Comparison of ENCODE assay signal across 25 mouse cellular contexts in the genomic region with DNA sequence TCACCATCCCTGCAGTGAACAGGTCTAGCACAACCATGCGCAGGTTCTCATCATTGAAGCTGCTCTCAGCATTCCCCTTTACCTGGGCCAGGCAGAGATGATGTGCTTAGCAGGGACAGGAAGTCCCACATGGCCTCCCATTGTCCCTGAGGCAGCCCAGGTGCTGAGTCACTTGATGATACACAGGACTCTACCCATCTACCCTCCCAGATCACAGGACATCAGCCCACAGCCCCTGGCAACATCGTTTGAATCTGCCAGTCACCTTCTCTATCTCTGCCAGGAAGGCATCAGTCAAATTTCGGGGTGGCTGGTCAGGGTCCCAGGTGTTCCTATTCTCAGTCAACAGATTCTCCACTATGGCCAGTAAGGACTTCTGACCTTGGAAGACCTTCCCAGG. TPM values are rescaled to one million over a fixed set of nuclear protein-coding genes. Genes with fewer than 3 reads are reported as not detected.
"Had no signal": no experiment of that assay in that cellular context is flagged by ENCODE, and none has a peak within 500 bp of the region (broad histone marks: within the 10 kb centered on the region; RNA-seq: fewer than 3 reads in every experiment).

No protein-coding gene starts in this region.

- H3K4me2 ChIP-seq: neural tube, embryonic 13.5 days; neural tube, embryonic 15.5 days; stomach, embryonic 15.5 days had no signal

- H3K27ac ChIP-seq: neural tube, embryonic 13.5 days; neural tube, embryonic 15.5 days; stomach, embryonic 15.5 days; stomach, postnatal 0 days had no signal

- H3K36me3 ChIP-seq: neural tube, embryonic 13.5 days; neural tube, embryonic 15.5 days; stomach, embryonic 15.5 days had no signal

- H3K27me3 ChIP-seq: neural tube, embryonic 13.5 days; neural tube, embryonic 15.5 days; stomach, embryonic 15.5 days had no signal

- H3K4me1 ChIP-seq: neural tube, embryonic 13.5 days; neural tube, embryonic 15.5 days; stomach, embryonic 15.5 days had no signal

- H3K9ac ChIP-seq: neural tube, embryonic 13.5 days; neural tube, embryonic 15.5 days; stomach, embryonic 15.5 days had no signal

- H3K9me3 ChIP-seq: neural tube, embryonic 13.5 days; neural tube, embryonic 15.5 days; stomach, embryonic 15.5 days had no signal

- DNase-seq: retina, postnatal 1 day; right cerebral cortex, adult 18-20 months; right cerebral cortex, postnatal 14 days; right cerebral cortex, postnatal 25 days; right cerebral cortex, postnatal 4 days; spleen, adult 18-20 months; thymus, adult 18-20 months; thymus, adult 2 months; thymus, postnatal 14 days; thymus, postnatal 25 days; thymus, postnatal 36 days; thymus, postnatal 4 days had no signal

- H3K4me3 ChIP-seq: neural tube, embryonic 13.5 days; neural tube, embryonic 15.5 days; stomach, embryonic 15.5 days had no signal

RNA-seq across cellular contexts. Expression of a gene that starts 2.8 kb away (rescaled TPM):
- total RNA-seq: neutrophil, adult 5-6 weeks had no signal
- polyA plus RNA-seq: neural tube, embryonic 13.5 days; neural tube, embryonic 14.5 days; neural tube, embryonic 15.5 days; stomach, embryonic 14.5 days; testis, adult 2 months; thymus, postnatal 0 days; urinary bladder, adult 2 months had no signal

RNA-seq across cellular contexts. Expression of a gene that starts 10.3 kb away (rescaled TPM):
- total RNA-seq: neutrophil, adult 5-6 weeks had no signal
- polyA plus RNA-seq: neural tube, embryonic 13.5 days; neural tube, embryonic 14.5 days; neural tube, embryonic 15.5 days; small intestine, adult 2 months; spleen, adult 2 months; stomach, embryonic 14.5 days; stomach, embryonic 15.5 days; stomach, embryonic 16.5 days; stomach, postnatal 0 days; testis, adult 2 months; thymus, adult 2 months; thymus, postnatal 0 days; urinary bladder, adult 2 months had no signal

RNA-seq across cellular contexts. Expression of a gene that starts 29.1 kb away (rescaled TPM):
- total RNA-seq: neutrophil, adult 5-6 weeks had no signal
- polyA plus RNA-seq: neural tube, embryonic 13.5 days; neural tube, embryonic 14.5 days; neural tube, embryonic 15.5 days; small intestine, adult 2 months; spleen, adult 2 months; stomach, embryonic 14.5 days; testis, adult 2 months; thymus, postnatal 0 days; urinary bladder, adult 2 months had no signal
